Mouse (Mus musculus) Patski (cell line): ENCODE data around the gene Slc25a21. TPM values are rescaled to one million over a fixed set of nuclear protein-coding genes. Genes with fewer than 3 reads are reported as not detected.

Experiments
- ATAC-seq: fragments of 100-300 bp; one replicate; pipeline ENCODE4 v1.8.0; 2021
- CTCF ChIA-PET: fragments of 350-600 bp; sonication (Branson Sonifier 250); formaldehyde crosslinking; loops from one replicate; lab custom pipeline; 2022; ENCODE audit warnings: inconsistent platforms; lab: Charles Lee
- POLR2A ChIA-PET: fragments of 350-600 bp; sonication (Branson Sonifier 250); formaldehyde crosslinking; loops from one replicate; lab custom pipeline; 2022; ENCODE audit warnings: antibody characterized with exemption, inconsistent platforms; lab: Charles Lee
- DNase-seq: peaks from one replicate; pipeline ENCODE4 v3.0.0-alpha.2; 2011; ENCODE audit warnings: low read depth, low spot score
- H3K27me3 ChIP-seq: fragments of 371-371 bp; one replicate; pipeline ENCODE4 v1.5.1; 2021
- CTCF ChIP-seq: fragments of 100-300 bp; IDR thresholded peaks from one replicate; pipeline ENCODE4 v1.5.1; 2021
- in situ Hi-C: fragments of 300-500 bp; cut with MboI; formaldehyde crosslinking; loops from 3 replicates; pipeline ENCODE4 v1.11.1; 2018; ENCODE audit warnings: low pct_unique_long_range_greater_than_20kb, mixed read lengths
- polyA plus RNA-seq: library from polyadenylated mRNA; unstranded; gene quantifications from one replicate; pipeline ENCODE4 v1.2.3, GENCODE M21; 2021

Slc25a21 gene
- polyA plus RNA-seq, 1 experiment from 2014 or later: 1.1 TPM

DNA sequence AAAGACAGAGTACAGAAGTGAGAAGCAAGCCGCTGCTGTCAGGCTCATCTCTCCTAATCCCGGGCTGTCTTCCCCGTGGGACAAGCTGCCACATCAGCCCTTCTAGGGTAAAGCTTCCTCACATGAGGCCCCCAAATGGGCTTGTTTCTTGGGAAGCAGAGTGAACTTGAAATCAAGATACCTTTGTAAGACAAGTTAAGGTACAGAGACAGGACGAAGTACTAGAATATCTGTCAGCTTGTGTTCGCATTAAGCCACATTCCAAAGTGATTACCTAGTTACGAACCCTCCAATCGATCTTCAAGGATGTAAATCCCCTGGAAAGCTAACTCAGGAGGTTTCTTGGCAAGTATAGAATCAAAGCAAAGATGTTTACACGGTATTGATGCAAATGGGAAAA lies 78.7 kb downstream of the Slc25a21 start:
- DNase-seq (no peak), ATAC-seq (no peak)
- ChIA-PET CTCF (no interaction called here), POLR2A (no interaction called here)
- in situ Hi-C loops: no loop called here
- TF ChIP-seq CTCF: no peak
- peaks cover 7% of the 10 kb centered on the region for H3K27me3 ChIP-seq

DNA sequence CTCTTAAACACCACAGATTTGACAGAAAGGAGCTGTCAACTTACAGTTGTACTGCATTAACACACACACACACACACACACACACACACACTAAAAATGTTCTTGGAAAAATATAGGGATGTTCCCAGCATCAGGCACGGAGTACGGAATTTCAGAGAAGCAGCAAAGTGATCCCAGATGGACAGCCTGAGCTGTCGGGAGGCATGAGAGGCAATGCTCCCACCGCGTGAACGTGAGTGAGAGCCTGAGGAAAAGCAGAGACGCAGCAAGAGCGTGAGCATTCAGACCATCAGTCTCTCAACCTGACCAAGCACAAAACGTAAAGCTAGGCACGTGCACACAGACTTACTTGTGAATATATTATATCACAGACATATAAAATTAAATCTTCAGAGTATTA lies 81.8 kb downstream of the Slc25a21 start:
- peaks cover 7% of the 10 kb centered on the region for H3K27me3 ChIP-seq
- DNase-seq (no peak), ATAC-seq (no peak)
- CTCF ChIA-PET: no interaction called here
- in situ Hi-C loops: no loop called here
- no peak for TF ChIP-seq CTCF
- POLR2A ChIA-PET: no interaction called here

DNA sequence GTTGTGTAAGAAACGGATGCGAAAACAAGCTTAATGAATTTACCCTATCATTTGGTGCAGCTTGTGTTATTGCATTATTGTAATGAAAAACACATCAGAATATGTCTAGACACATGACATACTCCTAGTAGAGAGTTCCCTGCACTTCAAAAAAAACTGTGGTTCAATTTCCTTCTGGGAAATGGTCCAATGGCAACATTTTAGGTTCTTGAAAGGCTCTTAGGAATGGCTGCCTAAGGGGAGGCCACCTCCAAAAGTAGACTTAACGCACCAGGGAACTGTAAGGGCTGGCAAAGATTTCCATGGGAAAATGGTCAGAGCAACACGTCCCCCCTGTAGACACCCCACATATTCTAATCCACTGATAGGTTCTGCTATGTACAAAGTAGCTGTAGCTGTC lies 87.9 kb downstream of the Slc25a21 start:
- TF ChIP-seq CTCF: no peak
- peaks cover 4% of the 10 kb centered on the region for H3K27me3 ChIP-seq
- in situ Hi-C loops: no loop called here
- ChIA-PET CTCF (no interaction called here), POLR2A (no interaction called here)
- DNase-seq (no peak), ATAC-seq (no peak)

DNA sequence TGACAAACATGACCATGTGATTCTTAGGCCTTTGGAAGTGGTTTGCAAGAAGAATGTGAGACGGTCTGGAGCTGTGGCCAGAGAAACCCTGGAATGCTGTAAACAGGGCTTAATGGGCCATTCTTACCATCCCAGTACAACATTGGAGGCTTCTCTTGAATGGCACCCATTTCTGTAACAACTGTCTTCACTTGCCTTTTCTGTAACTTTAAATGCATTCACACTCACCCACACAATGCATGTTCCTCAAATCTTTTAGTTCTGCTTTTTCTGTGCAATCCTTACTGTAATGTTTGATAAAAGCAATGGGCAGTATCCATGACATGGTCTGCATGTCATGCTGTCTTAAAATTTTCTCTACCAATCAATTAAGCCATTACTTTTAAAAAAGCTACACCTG lies 95.0 kb downstream of the Slc25a21 start:
- ATAC-seq (no peak), DNase-seq (no peak)
- no peak for TF ChIP-seq CTCF
- ChIA-PET CTCF (no interaction called here), POLR2A (no interaction called here)
- in situ Hi-C loops: no loop called here
- peaks cover 4% of the 10 kb centered on the region for H3K27me3 ChIP-seq

DNA sequence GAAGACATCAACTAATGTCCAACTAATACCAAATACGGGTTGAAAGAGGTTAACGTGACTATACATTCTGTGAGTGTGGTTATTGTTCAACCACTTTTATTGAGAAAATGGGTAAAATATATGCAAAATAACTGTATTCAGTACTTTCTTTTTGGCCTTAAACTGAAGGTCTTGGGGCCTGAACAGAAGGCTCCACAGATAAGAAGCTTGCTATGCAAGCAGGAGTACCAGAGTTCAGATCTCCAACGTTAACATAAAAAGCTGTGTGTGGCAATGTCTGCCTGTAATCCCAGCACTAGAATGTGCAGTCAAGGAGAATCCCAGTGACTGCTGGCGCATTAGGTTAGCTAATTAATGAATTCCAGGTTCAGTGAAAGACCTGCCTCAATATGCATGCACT lies 96.7 kb downstream of the Slc25a21 start:
- ChIA-PET CTCF (no interaction called here), POLR2A (no interaction called here)
- ATAC-seq (no peak), DNase-seq (no peak)
- no peak for TF ChIP-seq CTCF
- H3K27me3 ChIP-seq: peaks cover under 1% of the 10 kb centered on the region
- in situ Hi-C loops: no loop called here

DNA sequence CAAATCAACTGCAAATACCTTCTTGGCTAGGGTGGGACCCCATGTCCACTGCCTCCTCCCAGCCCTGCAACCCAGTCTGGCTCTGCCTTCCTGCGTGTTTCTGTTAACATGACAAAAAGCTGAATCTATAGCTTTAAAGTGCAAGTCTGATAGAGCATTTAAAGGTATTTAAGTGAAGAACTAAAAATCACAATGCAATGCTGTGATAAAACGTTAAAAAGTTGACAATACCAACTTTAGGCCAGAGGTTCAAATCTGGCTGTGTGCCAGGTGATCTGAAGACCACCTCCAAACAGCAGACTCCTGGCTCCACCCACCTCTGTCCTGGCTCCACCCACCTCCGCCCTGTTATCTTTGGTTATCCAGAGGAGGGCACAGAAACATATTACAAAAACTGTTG lies 98.2 kb downstream of the Slc25a21 start:
- ChIA-PET CTCF (no interaction called here), POLR2A (no interaction called here)
- no peak for TF ChIP-seq CTCF
- H3K27me3 ChIP-seq: no peaks in the 10 kb centered on the region
- in situ Hi-C loops: no loop called here
- ATAC-seq (no peak), DNase-seq (no peak)

DNA sequence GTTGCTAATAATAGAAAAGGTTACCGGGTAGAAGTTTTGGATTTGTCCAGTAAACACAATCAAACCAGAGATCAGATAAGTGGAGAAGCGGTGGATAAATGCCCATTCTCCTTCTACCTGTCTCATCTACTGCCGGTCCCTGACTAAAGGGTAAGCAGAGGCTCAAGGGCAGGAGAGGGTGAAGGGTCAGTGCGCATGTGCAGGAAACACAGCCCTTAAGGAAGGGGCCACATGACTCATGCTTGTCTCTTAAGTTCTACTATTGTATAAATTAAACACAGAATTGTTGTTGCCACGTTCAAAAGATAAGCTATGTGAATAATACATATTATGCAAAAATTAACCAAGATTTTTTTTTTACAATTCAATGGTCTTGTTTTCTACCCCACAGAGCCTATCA lies 98.9 kb downstream of the Slc25a21 start:
- CTCF ChIA-PET: no interaction called here
- no peaks in the 10 kb centered on the region for H3K27me3 ChIP-seq
- no peak for TF ChIP-seq CTCF
- POLR2A ChIA-PET: no interaction called here
- no peak for DNase-seq
- in situ Hi-C loops: no loop called here
- ATAC-seq: no peak

DNA sequence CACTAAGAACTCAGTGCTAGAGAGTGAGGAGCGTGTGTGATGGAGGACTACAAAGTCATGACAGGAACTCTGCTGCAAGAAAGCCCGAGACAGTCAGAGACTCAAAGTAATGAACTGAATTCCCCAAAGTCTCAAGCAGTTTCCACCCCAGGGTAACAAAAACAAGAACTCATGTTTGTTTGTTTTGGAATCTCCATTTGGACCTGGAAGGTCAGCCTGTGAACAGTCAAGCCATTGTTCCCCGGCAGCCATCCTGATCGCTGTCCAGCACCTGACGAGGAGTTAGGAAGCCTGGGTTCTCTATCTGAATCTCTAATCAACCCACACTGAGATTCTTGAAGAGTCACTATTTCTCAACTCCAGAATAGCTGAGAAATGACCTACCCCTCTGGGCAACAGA lies 104.2 kb downstream of the Slc25a21 start:
- TF ChIP-seq CTCF: no peak
- ATAC-seq (no peak), DNase-seq (no peak)
- in situ Hi-C loops: no loop called here
- CTCF ChIA-PET: no interaction called here
- peaks cover 5% of the 10 kb centered on the region for H3K27me3 ChIP-seq
- POLR2A ChIA-PET: no interaction called here

DNA sequence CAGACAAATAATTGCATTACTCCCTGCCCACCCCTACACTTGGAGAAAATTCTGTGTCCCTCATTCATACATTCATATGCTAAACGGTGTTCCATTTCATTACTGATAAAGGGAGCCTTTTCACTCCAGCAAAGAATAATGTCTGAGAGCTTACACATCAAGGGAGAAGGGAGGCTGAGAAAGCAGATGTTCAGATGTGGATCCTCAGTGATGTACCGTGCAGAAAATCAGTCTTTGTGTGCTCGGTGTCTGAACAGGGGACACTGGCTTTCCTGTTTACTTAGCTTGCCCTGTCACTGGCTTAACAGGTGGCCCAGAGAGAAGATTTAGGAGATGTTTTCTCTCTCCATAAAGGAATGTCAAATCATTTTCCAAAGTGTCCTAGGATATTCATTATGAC lies 112.8 kb downstream of the Slc25a21 start:
- no peak for DNase-seq
- in situ Hi-C loops: no loop called here
- CTCF ChIA-PET: no interaction called here
- POLR2A ChIA-PET: no interaction called here
- H3K27me3 ChIP-seq: peaks cover 5% of the 10 kb centered on the region
- no peak for ATAC-seq
- no peak for TF ChIP-seq CTCF

DNA sequence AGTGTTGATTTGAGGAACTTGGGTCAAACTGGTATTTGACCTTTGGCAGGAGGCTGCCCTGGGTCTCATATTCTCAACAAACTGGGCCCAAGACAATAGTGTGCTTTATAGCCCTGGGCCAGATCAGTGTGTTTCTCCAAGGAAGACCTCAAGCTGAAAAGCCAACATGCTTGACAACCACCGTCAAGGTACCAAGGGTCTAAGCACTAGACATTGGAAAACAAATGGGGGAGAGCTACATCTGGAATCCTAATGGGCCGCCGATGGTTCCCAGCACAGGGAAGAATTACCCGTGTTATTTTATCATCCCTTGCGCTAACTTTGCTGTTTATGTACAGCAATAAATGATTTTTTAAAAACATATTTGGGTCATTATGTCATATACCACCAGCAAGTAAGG lies 113.7 kb downstream of the Slc25a21 start:
- ATAC-seq (no peak), DNase-seq (no peak)
- peaks cover 8% of the 10 kb centered on the region for H3K27me3 ChIP-seq
- in situ Hi-C loops: no loop called here
- no peak for TF ChIP-seq CTCF
- POLR2A ChIA-PET: no interaction called here
- CTCF ChIA-PET: no interaction called here

DNA sequence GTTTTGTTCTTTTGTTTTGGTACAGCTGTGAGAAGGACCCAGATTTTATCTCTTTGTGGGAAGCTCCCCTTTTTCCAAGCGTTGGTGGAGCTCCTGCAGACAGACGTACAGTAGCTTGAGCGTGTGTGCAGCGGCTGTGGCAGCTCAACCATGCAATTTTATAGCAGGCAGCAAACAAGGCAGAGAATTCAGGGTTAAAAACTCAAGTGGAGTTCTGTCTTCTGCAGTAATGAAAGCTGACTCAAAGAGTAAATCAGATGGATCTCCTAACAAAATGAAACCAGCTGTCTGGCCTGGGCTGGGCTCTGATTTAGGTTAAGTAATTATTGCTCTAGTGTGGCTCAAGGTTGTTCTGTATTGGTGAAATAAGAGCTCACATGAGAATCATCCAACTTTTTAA lies 120.7 kb downstream of the Slc25a21 start:
- in situ Hi-C loops: no loop called here
- DNase-seq (no peak), ATAC-seq (no peak)
- TF ChIP-seq CTCF: no peak
- H3K27me3 ChIP-seq: peaks cover 17% of the 10 kb centered on the region
- POLR2A ChIA-PET: no interaction called here
- CTCF ChIA-PET: no interaction called here

DNA sequence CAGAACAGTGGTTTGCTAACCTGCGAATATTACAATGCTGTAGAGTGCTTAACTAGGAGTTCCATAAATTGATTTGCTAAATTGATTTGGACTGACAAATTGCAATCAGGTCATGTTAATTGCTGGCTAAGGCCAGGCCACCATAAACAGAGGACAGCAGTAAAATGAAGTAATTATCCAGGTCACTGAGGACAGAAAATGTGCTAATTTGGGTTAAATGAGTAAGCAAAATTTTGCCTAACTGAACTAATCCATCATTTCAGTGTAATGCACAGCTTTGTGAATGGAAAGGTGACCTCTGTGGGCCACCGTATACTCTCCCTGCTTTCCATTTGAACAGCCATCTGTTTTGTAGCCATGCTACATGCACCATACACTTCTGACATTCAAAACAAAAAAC lies 124.7 kb downstream of the Slc25a21 start:
- H3K27me3 ChIP-seq: peaks cover 13% of the 10 kb centered on the region
- ChIA-PET POLR2A (no interaction called here), CTCF (no interaction called here)
- TF ChIP-seq CTCF: no peak
- DNase-seq (no peak), ATAC-seq (no peak)
- in situ Hi-C loops: no loop called here
